Mouse (Mus musculus): ENCODE results near the gene Tnn. TPM values are rescaled to one million over a fixed set of nuclear protein-coding genes. Genes with fewer than 3 reads are reported as not detected.

The Tnn gene
- not detected in 2 replicates for polyA plus RNA-seq (2016; fragmentation: Nextera tagmentation; extraction: Ambion mirVana)

- H3K9me3 ChIP-seq = no peaks in the 10 kb centered on the region
- H3K27ac ChIP-seq = no peak within 1 kb of the TSS
- no peaks in the 10 kb centered on the region for H3K36me3 ChIP-seq
- no peaks in the 10 kb centered on the region for H3K4me1 ChIP-seq
- no peak within 1 kb of the TSS for H3K4me3 ChIP-seq
- no peaks in the 10 kb centered on the region for H3K27me3 ChIP-seq (ENCODE audit: insufficient read depth, poor library complexity, severe bottlenecking)
- DNase-seq (ENCODE audit: low spot score) = no peak
- WGBS = 68% methylated on average over 8 of the region's 8 CpGs
These were observed at the start of gene Tnn for GRCm38 (mm10) chr1:160153480-160153879. Tnn (minus strand) TSS chr1:160153580.

GRCm38 (mm10) chr1:160195337-160195663 is 41.9 kb upstream of the Tnn start:
- H3K27me3 ChIP-seq (ENCODE audit: insufficient read depth, poor library complexity, severe bottlenecking) = no peaks in the 10 kb centered on the region
- under 1% methylated on average over 13 of the region's 13 CpGs for WGBS
- H3K4me1 ChIP-seq = no peaks in the 10 kb centered on the region
- H3K36me3 ChIP-seq = peaks cover 23% of the 10 kb centered on the region
- no peaks in the 10 kb centered on the region for H3K9me3 ChIP-seq
- no peak for DNase-seq (ENCODE audit: low spot score)
- H3K27ac ChIP-seq = peak overlapping the region; percentile 95
- H3K4me3 ChIP-seq = peak overlapping the region; percentile 97

DNA sequence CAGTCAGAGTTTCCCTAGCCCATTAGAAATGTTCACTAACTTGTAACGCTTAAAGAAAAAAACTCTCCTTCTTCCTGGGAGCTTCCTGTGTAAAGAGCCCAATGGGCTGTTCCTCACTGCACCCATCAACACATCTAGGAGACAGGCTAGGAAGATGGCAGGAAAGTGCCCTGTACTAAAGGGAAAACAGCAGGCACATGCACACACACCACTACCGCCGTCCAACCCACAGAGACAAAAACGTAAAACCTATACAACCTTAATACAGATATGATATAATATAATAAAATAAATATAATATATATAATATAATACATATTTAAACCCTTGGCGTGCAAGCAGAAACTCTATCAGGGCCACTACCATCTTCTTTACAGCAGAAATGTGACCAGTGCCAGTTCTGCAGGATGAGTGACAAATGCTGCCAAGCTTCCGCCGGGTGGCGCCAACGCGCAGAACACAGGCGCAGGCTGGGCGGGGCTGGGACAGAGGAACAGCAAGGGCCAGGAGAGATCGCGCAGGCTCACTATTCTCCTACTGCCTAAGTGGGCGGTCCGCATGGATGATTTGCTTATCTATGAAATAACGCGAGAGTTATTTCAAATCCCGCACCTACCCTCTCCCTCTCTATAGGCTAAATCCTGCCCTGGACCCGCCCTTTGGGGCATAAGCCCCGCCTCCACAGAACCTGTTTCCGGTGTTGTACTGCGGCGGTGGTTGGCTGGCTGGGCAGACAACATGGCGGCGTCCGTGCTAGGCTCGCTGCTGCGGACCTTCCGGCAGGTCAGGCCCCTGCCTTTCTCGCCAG is 41.4 kb upstream of the Tnn start, which contains the start of gene Mrps14:
Mrps14 (plus strand) TSS at position 687 of the 808 bp plus-strand sequence.
- H3K36me3 ChIP-seq = peaks cover 18% of the 10 kb centered on the region
- peak within 1 kb of the TSS; percentile 97 for H3K4me3 ChIP-seq
- H3K27ac ChIP-seq = peak within 1 kb of the TSS; percentile 95
- no peaks in the 10 kb centered on the region for H3K27me3 ChIP-seq (ENCODE audit: insufficient read depth, poor library complexity, severe bottlenecking)
- H3K9me3 ChIP-seq = no peaks in the 10 kb centered on the region
- WGBS = 7% methylated on average over 31 of the region's 31 CpGs
- peak; percentile 99 for DNase-seq (ENCODE audit: low spot score)
- H3K4me1 ChIP-seq = no peaks in the 10 kb centered on the region

DNA sequence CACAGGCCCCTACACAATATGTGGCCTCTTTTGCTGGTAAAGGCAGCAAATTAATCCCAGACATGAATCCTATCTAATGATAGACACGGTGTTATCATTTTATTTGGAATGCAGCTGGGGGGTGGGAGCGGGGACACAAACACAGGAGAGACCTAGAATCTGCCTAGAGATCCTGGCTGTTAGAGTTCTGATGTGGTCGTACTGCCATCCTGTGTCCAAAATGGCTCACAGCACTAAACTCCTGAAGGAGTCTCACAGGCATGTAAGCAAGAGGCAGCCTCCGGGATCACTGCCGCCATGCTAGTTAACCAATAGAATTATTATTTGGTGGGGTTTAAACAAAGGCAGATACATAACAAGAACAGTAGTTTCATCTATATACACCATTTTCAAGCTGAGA is 31.1 kb upstream of the Tnn start:
- WGBS = 20% methylated on average over 5 of the region's 5 CpGs
- Histone ChIP-seq H3K27ac (no peak overlapping the region), H3K4me1 (no peaks in the 10 kb centered on the region), H3K27me3 (ENCODE audit: insufficient read depth, poor library complexity, severe bottlenecking) (no peaks in the 10 kb centered on the region), H3K4me3 (no peak overlapping the region), H3K9me3 (no peaks in the 10 kb centered on the region), H3K36me3 (no peaks in the 10 kb centered on the region)
- no peak for DNase-seq (ENCODE audit: low spot score)

DNA sequence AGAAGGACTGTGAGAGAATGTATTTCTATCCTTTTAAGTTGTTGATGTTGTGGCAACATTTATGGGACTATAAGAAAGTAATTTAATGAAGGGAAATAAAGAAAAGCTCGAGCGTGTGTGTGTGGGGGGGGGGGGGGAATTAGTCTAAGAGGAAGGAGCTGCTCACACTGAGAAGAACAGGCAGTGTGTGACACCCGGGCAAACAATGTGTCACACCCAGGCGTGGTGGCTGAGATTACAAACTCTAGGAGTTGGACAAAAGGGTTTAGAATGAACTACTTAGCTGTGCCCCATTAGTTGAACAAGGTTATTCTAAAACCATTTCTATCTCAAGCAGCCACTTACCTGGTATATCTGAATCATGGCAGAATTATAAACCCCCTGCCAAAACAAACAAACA is 27.8 kb upstream of the Tnn start:
- H3K4me1 ChIP-seq = no peaks in the 10 kb centered on the region
- 82% methylated on average over 4 of the region's 4 CpGs for WGBS
- H3K36me3 ChIP-seq = no peaks in the 10 kb centered on the region
- DNase-seq (ENCODE audit: low spot score) = no peak
- H3K27ac ChIP-seq = no peak overlapping the region
- H3K9me3 ChIP-seq = no peaks in the 10 kb centered on the region
- H3K4me3 ChIP-seq = no peak overlapping the region
- no peaks in the 10 kb centered on the region for H3K27me3 ChIP-seq (ENCODE audit: insufficient read depth, poor library complexity, severe bottlenecking)

GRCm38 (mm10) chr1:160176903-160177302 is 23.5 kb upstream of the Tnn start:
- no peak for DNase-seq (ENCODE audit: low spot score)

GRCm38 (mm10) chr1:160166600-160166999 is 13.2 kb upstream of the Tnn start:
- Histone ChIP-seq H3K4me3 (no peak overlapping the region), H3K27ac (no peak overlapping the region), H3K4me1 (no peaks in the 10 kb centered on the region), H3K9me3 (no peaks in the 10 kb centered on the region), H3K36me3 (no peaks in the 10 kb centered on the region), H3K27me3 (ENCODE audit: insufficient read depth, poor library complexity, severe bottlenecking) (no peaks in the 10 kb centered on the region)
- WGBS = 78% methylated on average over 4 of the region's 5 CpGs
- no peak for DNase-seq (ENCODE audit: low spot score)

More at GRCm38 (mm10) chr1:160176903-160177302, 23.5 kb upstream of the Tnn start:
- no peaks in the 10 kb centered on the region for H3K27me3 ChIP-seq (ENCODE audit: insufficient read depth, poor library complexity, severe bottlenecking)
- H3K4me1 ChIP-seq = no peaks in the 10 kb centered on the region
- 83% methylated on average over 8 of the region's 8 CpGs for WGBS
- no peak overlapping the region for H3K27ac ChIP-seq
- H3K9me3 ChIP-seq = no peaks in the 10 kb centered on the region
- no peak overlapping the region for H3K4me3 ChIP-seq
- no peaks in the 10 kb centered on the region for H3K36me3 ChIP-seq

GRCm38 (mm10) chr1:160158190-160158589 is 4.8 kb upstream of the Tnn start:
- no peaks in the 10 kb centered on the region for H3K9me3 ChIP-seq
- no peak for DNase-seq (ENCODE audit: low spot score)
- H3K36me3 ChIP-seq = no peaks in the 10 kb centered on the region
- H3K4me3 ChIP-seq = no peak overlapping the region
- no peak overlapping the region for H3K27ac ChIP-seq
- no peaks in the 10 kb centered on the region for H3K27me3 ChIP-seq (ENCODE audit: insufficient read depth, poor library complexity, severe bottlenecking)
- no peaks in the 10 kb centered on the region for H3K4me1 ChIP-seq
- WGBS = 91% methylated on average over 2 of the region's 2 CpGs

DNA sequence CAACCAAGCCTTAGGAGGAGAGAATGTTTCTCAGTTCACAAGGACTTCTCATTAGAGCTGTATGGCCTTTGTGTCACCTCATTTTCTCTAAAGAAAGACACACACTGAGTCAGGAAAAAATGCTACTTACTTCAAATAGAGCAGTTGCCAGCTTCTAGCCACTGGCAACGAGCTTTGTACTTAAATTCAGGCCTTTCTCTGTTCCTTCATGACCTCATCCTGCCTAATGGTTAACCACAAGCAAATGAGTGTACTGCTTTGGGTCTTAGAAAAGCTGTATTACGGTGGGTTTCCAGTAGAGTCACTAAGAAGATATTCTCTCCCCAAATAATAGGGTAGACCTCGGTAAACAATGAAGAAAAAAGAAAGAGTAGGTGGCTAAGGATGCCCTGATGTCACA is 2.7 kb downstream of the Tnn start:
- no peak overlapping the region for H3K4me3 ChIP-seq
- DNase-seq (ENCODE audit: low spot score) = no peak
- no peaks in the 10 kb centered on the region for H3K4me1 ChIP-seq
- no peaks in the 10 kb centered on the region for H3K9me3 ChIP-seq
- no peak overlapping the region for H3K27ac ChIP-seq
- no peaks in the 10 kb centered on the region for H3K27me3 ChIP-seq (ENCODE audit: insufficient read depth, poor library complexity, severe bottlenecking)
- H3K36me3 ChIP-seq = no peaks in the 10 kb centered on the region
- 69% methylated on average over 3 of the region's 3 CpGs for WGBS

DNA sequence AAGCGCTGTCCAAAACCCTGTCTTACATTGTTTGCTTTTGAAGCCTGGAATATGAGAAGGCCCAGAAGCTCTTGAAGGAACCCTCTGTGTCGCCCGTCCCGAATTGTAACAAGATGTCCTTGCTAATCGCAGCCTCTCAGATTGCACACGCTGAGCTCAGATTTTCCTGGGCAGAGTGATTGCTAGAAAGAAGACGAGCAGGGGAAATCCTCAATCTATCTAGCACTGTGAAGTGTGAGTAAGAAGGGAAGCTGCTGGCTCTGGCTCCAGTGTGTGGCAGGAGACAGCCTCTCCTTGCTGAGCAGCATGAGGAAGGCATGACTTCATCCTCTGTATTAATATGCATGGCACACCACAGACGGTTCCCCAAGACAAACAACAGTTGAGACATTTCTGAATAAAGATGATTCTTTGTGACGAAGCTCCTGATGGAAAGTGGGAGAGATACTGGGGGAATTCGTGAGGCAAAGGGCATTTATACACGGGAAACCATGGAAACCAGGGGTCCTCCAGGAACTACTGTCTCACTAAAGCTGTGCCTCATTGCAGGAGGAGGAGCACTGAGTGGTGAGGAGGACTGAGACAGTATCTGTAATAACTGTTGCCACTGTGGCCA is 4.0 kb downstream of the Tnn start:
- H3K27ac ChIP-seq = no peak overlapping the region
- DNase-seq (ENCODE audit: low spot score) = no peak
- no peaks in the 10 kb centered on the region for H3K9me3 ChIP-seq
- H3K27me3 ChIP-seq (ENCODE audit: insufficient read depth, poor library complexity, severe bottlenecking) = no peaks in the 10 kb centered on the region
- no peaks in the 10 kb centered on the region for H3K4me1 ChIP-seq
- H3K4me3 ChIP-seq = no peak overlapping the region
- no peaks in the 10 kb centered on the region for H3K36me3 ChIP-seq
- WGBS = 76% methylated on average over 11 of the region's 11 CpGs

DNA sequence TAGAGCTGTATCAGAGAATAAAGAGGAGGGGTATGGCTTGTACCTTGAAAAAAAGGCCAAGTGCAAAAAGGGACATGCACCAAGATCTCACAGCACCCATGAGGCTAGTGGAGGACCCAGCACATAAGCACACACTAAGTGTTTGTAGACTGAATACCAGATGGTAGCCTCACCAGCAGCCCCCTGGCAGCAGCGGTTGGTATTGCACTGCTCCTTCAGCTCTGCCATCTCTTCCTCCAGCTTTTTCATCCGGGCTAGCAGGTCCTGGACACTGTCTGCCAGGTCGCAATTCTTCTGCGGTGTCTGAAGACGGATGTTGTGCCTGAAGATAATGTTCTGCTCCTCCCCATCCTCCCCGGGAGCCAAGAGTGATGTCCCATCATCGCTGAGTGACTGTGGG is 6.1 kb downstream of the Tnn start:
- WGBS = 75% methylated on average over 7 of the region's 7 CpGs
- Histone ChIP-seq H3K27ac (no peak overlapping the region), H3K4me3 (no peak overlapping the region), H3K9me3 (no peaks in the 10 kb centered on the region), H3K27me3 (ENCODE audit: insufficient read depth, poor library complexity, severe bottlenecking) (no peaks in the 10 kb centered on the region), H3K36me3 (no peaks in the 10 kb centered on the region), H3K4me1 (no peaks in the 10 kb centered on the region)
- no peak for DNase-seq (ENCODE audit: low spot score)

DNA sequence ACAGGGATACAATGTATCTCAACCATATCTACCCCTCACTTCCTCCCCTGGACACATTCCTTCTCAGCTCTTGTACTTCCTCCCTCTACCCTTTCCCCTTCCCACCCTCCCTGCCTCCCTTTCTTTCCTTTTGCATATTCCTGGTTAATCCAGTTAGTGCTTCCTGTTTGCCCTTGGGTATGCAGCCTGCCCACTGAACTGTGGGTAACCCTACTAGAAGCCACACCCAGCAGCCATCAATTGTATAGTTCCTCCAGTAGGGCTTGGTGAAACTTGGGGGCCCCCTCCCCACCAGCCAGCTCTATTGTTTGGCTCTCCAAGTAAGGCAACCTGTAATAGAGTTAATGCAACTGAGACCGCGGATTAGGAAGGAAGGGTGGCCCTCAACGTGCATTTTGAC is 7.8 kb downstream of the Tnn start:
- Histone ChIP-seq H3K9me3 (no peaks in the 10 kb centered on the region), H3K4me1 (no peaks in the 10 kb centered on the region), H3K36me3 (no peaks in the 10 kb centered on the region), H3K4me3 (no peak overlapping the region), H3K27me3 (ENCODE audit: insufficient read depth, poor library complexity, severe bottlenecking) (no peaks in the 10 kb centered on the region), H3K27ac (no peak overlapping the region)
- DNase-seq (ENCODE audit: low spot score) = no peak
- WGBS = 65% methylated on average over 3 of the region's 3 CpGs

- Histone ChIP-seq H3K9me3 (no peaks in the 10 kb centered on the region), H3K4me1 (no peaks in the 10 kb centered on the region), H3K4me3 (no peak overlapping the region), H3K27ac (no peak overlapping the region), H3K27me3 (ENCODE audit: insufficient read depth, poor library complexity, severe bottlenecking) (no peaks in the 10 kb centered on the region), H3K36me3 (no peaks in the 10 kb centered on the region)
- WGBS = 80% methylated on average over 7 of the region's 7 CpGs
- no peak for DNase-seq (ENCODE audit: low spot score)
These were observed 9.0 kb downstream of the Tnn start for GRCm38 (mm10) chr1:160144343-160144742.
